Mouse (Mus musculus) adipocyte (in vitro differentiated cells): ENCODE measurements around the gene Tlx3.
A peak's percentile ranks its signal among the peaks of the same experiment; 100 is the strongest.

ENCODE experiments used
- DNase-seq: peaks from one replicate; pipeline ENCODE4 v3.0.0-alpha.2; 2016; ENCODE audit warnings: low spot score

Gene Tlx3

GRCm38 (mm10) chr11:33197133-33197514 is 6.3 kb downstream of the Tlx3 start:
- DNase-seq = no peak

- DNase-seq = no peak
Measured at GRCm38 (mm10) chr11:33196447-33197132, 6.8 kb downstream of the Tlx3 start.

GRCm38 (mm10) chr11:33195531-33196446 is 7.6 kb downstream of the Tlx3 start:
- no peak for DNase-seq

GRCm38 (mm10) chr11:33195061-33195460 is 8.3 kb downstream of the Tlx3 start:
- DNase-seq = no peak

DNA sequence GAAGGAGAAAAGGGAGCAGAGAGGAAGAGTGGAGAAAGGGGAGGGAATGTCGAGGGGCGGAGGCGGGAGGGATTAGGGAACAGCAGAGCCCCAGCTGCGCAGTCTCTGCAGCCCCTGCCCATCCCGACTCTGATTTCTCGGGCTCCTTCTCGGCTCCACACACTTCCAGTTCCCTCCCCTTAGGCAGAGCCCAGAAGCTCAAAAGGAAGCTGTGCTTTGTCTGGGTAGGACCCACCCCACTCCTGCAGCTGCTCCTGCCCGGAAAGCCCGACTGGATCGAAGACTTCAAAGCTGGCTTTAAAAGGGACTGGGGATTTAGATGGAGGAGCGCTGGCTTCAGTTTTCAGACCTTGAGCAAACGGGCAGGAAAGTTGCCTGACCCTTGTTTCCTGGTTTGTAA is 9.7 kb downstream of the Tlx3 start:
- DNase-seq = no peak

GRCm38 (mm10) chr11:33181804-33182203 is 21.6 kb downstream of the Tlx3 start:
- no peak for DNase-seq

GRCm38 (mm10) chr11:33180701-33181116 is 22.7 kb downstream of the Tlx3 start:
- no peak for DNase-seq

- DNase-seq = no peak
Measured at GRCm38 (mm10) chr11:33179802-33180201, 23.6 kb downstream of the Tlx3 start.

DNA sequence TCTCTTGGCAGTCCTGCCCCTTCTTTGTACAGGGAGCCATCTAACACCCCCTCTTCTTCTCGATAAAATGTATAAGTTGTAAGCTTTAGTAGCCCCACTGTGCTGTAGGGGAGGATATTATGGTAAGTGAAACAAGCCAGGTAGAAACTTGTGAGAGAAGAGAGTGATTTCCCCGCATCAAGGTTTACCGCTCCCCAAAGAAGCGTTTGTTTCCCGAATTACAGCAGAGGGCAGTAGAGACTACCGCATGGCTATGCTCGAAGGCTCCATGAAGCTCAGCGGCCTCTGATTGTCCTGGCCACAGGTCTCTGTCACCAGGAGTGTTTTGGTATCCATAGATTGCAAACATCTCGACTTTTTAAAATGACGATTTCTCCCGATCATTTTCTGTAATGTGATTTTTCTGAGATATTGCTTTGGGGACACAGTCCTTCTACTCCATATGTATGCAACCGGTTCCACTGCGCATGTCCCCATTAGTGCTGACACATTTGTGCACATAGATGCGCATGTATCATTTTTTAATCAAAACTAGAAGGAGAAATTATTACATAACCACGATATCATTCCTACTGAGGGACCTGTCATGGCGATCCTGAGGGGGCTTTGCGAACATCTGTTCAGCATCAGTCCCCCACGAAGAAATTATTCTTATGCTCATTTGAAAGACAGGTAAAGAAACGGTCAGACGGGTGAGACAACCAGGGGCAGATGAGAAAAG is 26.7 kb downstream of the Tlx3 start:
- DNase-seq = peak; percentile 42

DNA sequence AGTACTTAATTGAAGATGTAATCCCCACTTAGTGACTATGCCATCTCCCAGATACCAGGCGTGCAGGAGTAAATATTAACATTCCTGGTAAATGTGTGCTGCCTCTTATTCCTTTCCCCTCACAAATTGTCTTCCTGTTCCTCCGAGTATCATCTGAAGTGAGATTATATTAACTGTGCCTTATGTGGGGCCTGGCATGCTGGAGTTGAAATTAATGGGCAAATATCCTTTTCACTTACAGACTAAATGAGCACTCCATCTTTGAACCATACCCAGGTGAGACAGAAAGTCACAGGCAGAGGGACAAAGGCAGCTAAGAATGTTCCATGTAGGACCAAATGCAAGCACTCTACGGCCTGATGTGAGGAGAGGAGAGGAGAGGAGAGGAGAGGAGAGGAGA is 27.6 kb downstream of the Tlx3 start:
- no peak for DNase-seq

- DNase-seq = peak; percentile 53
Measured at GRCm38 (mm10) chr11:33170489-33170888, 32.9 kb downstream of the Tlx3 start.

DNA sequence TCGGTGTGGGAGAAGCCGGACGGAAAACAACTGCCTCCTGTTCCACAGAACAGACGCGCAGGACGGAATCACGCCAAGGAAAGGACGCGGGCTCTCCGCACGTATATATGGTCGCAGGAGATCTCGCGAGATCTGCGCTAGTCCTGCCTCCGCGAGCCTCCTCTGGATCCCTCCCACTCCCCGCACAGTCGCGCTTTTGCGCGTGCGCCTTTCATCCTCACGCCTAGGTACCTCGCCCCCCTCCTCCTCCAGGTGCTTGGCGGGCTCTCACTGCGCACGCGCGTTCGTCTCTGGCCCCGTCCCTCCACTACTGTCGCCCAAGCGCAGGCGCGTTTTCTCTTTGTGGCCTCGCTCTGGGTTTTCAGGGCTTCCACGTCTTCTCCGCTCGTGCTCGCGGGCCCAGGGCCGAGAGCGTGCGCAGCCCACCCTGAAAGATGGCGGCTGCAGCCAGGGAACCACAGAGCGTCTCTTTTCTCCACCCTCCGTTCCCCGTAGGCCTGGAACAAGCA is 40.3 kb downstream of the Tlx3 start, which contains the start of gene Npm1:
Gene Npm1 (minus strand): TSS at position 209 of the 509 bp plus-strand sequence.
- peak; percentile 100 for DNase-seq

DNA sequence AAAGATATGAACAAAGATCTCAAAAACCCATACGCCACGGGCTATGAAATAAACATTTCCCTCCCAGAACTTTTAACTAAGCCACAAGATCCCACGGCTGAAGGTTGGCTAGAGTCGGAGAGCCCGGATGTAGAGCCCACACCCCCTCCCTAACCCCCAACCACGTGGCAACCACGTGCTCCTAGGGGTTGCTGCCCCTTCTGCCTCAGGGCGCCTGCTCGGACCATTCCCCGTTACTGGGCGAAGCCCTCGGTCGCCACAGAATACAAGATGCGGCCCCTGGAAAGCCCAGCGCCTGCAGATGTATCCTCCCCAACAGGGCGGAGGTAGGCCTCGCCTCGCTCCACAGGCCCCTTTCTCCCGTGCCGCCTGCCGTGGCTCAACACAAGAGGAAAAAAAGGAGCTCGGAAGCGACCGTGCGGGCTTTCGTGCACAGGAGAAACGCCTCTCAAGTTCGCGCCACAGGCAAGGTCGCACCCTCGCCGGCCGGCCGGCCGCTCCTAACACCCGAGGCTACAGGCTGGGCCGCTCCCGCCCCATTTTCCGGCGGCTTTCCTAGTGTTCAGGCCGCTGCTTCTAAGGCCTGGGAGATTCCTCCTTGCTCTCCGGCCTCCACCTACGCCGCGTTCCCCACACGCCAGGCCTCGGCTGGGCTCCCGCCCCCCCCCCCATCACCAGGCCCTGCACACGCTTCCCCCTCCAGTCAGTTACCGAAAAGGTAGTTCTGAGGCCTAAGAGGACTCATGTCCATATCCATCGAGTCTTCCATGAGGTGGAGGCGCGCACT is 41.0 kb downstream of the Tlx3 start:
- peak; percentile 73 for DNase-seq

DNA sequence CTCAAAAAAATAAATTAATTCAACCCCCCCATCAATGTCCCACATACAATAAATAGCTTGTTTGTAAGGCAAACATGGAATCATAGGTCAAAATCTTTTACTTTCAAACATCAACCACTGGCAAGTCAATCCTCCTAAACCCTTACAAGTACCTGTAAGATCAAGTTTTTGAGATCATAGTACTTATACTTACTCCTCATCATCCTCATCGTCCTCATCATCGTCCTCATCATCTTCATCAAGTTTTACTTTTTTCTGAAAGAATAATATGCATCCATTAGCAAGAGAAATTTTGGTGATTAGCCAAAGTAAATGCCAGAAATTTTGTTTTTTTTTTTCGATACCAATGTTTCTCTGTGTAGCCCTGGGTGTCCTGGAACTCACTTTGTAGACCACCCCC is 43.6 kb downstream of the Tlx3 start:
- DNase-seq = no peak

DNA sequence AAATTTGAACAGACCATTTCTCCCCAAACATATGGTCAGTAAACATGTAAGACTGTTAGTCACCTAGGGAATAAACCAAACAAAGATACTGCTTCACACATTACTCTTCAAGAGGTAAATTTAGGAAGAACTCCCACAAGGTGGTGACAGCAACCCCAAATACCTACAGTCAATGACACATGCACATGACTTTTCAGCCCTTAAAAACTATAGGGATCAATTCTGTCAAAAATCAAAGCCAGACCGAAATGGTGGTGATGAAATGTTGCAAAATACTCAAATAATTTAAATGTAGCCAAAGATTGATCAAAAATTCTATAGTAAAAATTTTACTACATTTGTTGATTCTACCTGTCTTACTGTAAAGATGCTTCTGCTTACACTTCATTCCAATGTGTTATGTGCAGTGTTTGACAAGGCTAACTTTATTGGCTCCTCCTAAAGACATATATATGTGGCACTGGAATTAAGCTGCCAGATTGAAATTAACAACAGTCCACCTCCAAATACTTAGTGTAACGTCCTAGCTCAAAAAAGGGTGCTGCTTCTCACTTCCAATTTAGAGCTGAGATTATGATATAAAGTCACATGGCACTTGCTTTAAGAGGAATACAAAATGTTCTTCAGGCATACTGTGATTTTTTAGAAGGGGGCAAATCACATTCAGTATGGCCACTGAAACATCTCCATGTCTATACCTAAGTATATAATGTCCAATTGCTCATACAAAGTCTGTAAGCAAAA is 45.8 kb downstream of the Tlx3 start:
- DNase-seq = no peak

DNA sequence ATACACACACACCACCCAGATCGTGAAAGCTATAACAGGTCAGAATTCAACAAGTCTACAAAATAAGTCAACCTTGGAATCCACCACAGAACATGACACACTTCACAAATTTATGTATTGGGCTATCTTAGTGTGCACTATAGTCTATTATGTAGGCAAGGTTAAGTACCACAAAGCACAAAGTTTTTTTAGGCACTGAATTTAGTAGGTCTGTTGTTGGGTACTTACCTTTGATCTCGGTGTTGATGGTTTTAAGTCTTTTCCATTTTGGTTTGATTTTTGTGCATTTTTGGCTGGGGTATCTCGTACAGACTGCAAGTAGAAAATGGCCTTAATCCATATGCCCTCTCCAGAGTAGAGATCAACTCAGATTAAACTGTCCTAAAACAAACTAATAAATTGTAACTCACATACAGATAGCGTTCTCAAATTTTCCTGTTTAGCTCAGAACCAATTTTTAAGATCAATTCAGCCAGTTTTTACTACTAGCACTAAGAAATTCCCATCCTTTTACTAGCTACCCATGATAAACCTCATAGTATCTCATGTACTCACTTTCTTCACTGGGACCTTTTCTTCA is 46.9 kb downstream of the Tlx3 start:
- DNase-seq = no peak

- no peak for DNase-seq
Measured at GRCm38 (mm10) chr11:33154459-33154858, 48.9 kb downstream of the Tlx3 start.

DNA sequence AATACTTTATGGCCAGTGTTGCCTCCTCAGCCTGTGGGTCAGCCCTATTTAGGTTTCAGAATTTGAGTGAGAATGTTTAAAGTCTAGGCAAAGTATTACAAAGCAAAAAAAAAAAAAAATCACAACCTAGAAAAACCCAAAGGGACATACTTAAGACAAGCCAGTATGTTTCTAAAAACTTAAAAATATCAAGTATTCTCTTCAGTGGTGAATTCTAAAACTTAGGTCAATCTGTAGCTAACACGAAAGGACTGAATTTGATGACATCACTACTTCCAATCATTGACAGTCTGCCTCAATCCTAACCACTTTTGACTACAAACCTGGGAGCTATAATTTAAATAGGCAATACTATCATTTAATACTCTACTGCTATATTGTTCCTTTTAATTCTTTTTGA is 50.4 kb downstream of the Tlx3 start:
- no peak for DNase-seq

GRCm38 (mm10) chr11:33151780-33152145 is 51.6 kb downstream of the Tlx3 start:
- no peak for DNase-seq

- DNase-seq = no peak
Measured at GRCm38 (mm10) chr11:33151128-33151779, 52.1 kb downstream of the Tlx3 start.
